Mouse (Mus musculus): ENCODE measurements around the gene Coq10a. TPM values are rescaled to one million over a fixed set of nuclear protein-coding genes. Genes with fewer than 3 reads are reported as not detected.
"Not testable (repeated sequence)": the region's sequence is repeated elsewhere in the genome, so short reads cannot be mapped to it uniquely, and the experiment has no call there.

The Coq10a gene
- polyA plus RNA-seq, 1 experiment = 22.0 TPM

GRCm38 (mm10) chr10:128361836-128362235 is 7.0 kb downstream of the Coq10a start:
- no peak for DNase-seq (ENCODE audit: low read depth, low spot score)
- WGBS = 87% methylated on average over 6 of the region's 6 CpGs

GRCm38 (mm10) chr10:128359226-128359625 is 9.6 kb downstream of the Coq10a start:
- 80% methylated on average over 6 of the region's 6 CpGs for WGBS
- DNase-seq (ENCODE audit: low read depth, low spot score) = no peak

GRCm38 (mm10) chr10:128358796-128359195 is 10.0 kb downstream of the Coq10a start:
- 59% methylated on average over 2 of the region's 2 CpGs for WGBS
- DNase-seq (ENCODE audit: low read depth, low spot score) = no peak

- DNase-seq (ENCODE audit: low read depth, low spot score) = no peak
- 81% methylated on average over 8 of the region's 8 CpGs for WGBS
Measured at GRCm38 (mm10) chr10:128347541-128347940, 21.3 kb downstream of the Coq10a start.

- no peak for DNase-seq (ENCODE audit: low read depth, low spot score)
- 6% methylated on average over 7 of the region's 7 CpGs for WGBS
Measured at GRCm38 (mm10) chr10:128344568-128345275, 24.1 kb downstream of the Coq10a start.

- DNase-seq (ENCODE audit: low read depth, low spot score) = no peak
- 73% methylated on average over 1 of the region's 1 CpGs for WGBS
Measured at GRCm38 (mm10) chr10:128343436-128343835, 25.4 kb downstream of the Coq10a start.

- WGBS = 70% methylated on average over 2 of the region's 2 CpGs
- DNase-seq (ENCODE audit: low read depth, low spot score) = no peak
Measured at GRCm38 (mm10) chr10:128340257-128340656, 28.5 kb downstream of the Coq10a start.

- WGBS = 48% methylated on average over 2 of the region's 2 CpGs
- DNase-seq (ENCODE audit: low read depth, low spot score) = no peak
Measured at GRCm38 (mm10) chr10:128338948-128339347, 29.8 kb downstream of the Coq10a start.

- 3% methylated on average over 5 of the region's 5 CpGs for WGBS
- DNase-seq (ENCODE audit: low read depth, low spot score) = no peak
Measured at GRCm38 (mm10) chr10:128338415-128338814, 30.4 kb downstream of the Coq10a start.

GRCm38 (mm10) chr10:128337306-128338181 is 31.3 kb downstream of the Coq10a start, which contains the start of gene Cs:
Gene Cs, plus strand, starts transcription at chr10:128337734.
- under 1% methylated on average over 56 of the region's 61 CpGs for WGBS
- peak; percentile 91 for DNase-seq (ENCODE audit: low read depth, low spot score)

- no peak for DNase-seq (ENCODE audit: low read depth, low spot score)
Measured at GRCm38 (mm10) chr10:128336597-128336996, 32.2 kb downstream of the Coq10a start.

GRCm38 (mm10) chr10:128336195-128336594 is 32.6 kb downstream of the Coq10a start:
- WGBS = 78% methylated on average over 3 of the region's 3 CpGs
- DNase-seq (ENCODE audit: low read depth, low spot score) = no peak

More at GRCm38 (mm10) chr10:128336597-128336996, 32.2 kb downstream of the Coq10a start:
- 50% methylated on average over 3 of the region's 3 CpGs for WGBS

GRCm38 (mm10) chr10:128335582-128335981 is 33.2 kb downstream of the Coq10a start:
- DNase-seq (ENCODE audit: low read depth, low spot score) = no peak
- WGBS = 4% methylated on average over 4 of the region's 4 CpGs

- WGBS = 67% methylated on average over 6 of the region's 6 CpGs
Measured at GRCm38 (mm10) chr10:128332358-128333249, 36.2 kb downstream of the Coq10a start.

GRCm38 (mm10) chr10:128327610-128328009 is 41.2 kb downstream of the Coq10a start:
- 84% methylated on average over 10 of the region's 10 CpGs for WGBS
- no peak for DNase-seq (ENCODE audit: low read depth, low spot score)

More at GRCm38 (mm10) chr10:128332358-128333249, 36.2 kb downstream of the Coq10a start:
- DNase-seq (ENCODE audit: low read depth, low spot score) = not testable (repeated sequence)

- 91% methylated on average over 8 of the region's 8 CpGs for WGBS
- no peak for DNase-seq (ENCODE audit: low read depth, low spot score)
Measured at GRCm38 (mm10) chr10:128326825-128327224, 42.0 kb downstream of the Coq10a start.

- 41% methylated on average over 8 of the region's 8 CpGs for WGBS
Measured at GRCm38 (mm10) chr10:128323516-128323915, 45.3 kb downstream of the Coq10a start.

GRCm38 (mm10) chr10:128322141-128323108 is 46.4 kb downstream of the Coq10a start, which contains the start of gene Cnpy2:
Gene Cnpy2, plus strand, starts transcription at chr10:128322459.
- DNase-seq (ENCODE audit: low read depth, low spot score) = no peak
- under 1% methylated on average over 40 of the region's 40 CpGs for WGBS

More at GRCm38 (mm10) chr10:128323516-128323915, 45.3 kb downstream of the Coq10a start:
- DNase-seq (ENCODE audit: low read depth, low spot score) = no peak
